Mouse (Mus musculus) embryonic stem cell, embryonic (primary cell): ENCODE measurements around the gene Olfr449.

Experiments used
- CTCF ChIA-PET, 4 experiments: fragments of 300-600 bp in 2 of 4; fragments of 350-600 bp in 2 of 4; sonication (Branson Sonifier 250); formaldehyde crosslinking; loops; one replicate each; lab custom pipeline; 2022; ENCODE audit warnings: inconsistent platforms in 2 of 4; lab: Charles Lee
- POLR2A ChIA-PET, 4 experiments: fragments of 300-600 bp in 2 of 4; fragments of 350-600 bp in 2 of 4; sonication (Branson Sonifier 250); formaldehyde crosslinking; loops; one replicate each; lab custom pipeline; 2022; ENCODE audit warnings: antibody characterized with exemption in 4 of 4, inconsistent platforms in 1 of 4; lab: Charles Lee

Olfr449 gene

GRCm38 (mm10) chr6:42834084-42834483, at the start of gene Olfr449:
Gene Olfr449 (plus strand): TSS chr6:42834384.
- ChIA-PET CTCF (no interaction called here), POLR2A (no interaction called here)

GRCm38 (mm10) chr6:42784793-42785192, 49.4 kb upstream of the Olfr449 start, which contains the start of gene Olfr452:
Gene Olfr452 (plus strand): TSS chr6:42785093.
- POLR2A ChIA-PET = no interaction called here
- CTCF ChIA-PET = interaction anchor here in 1 of 4 experiments (0.6 kb wide), 1 partner anchor 1466 kb away, joined by 5 read pairs; no protein-coding TSS in a partner anchor

GRCm38 (mm10) chr6:42790247-42790948, 43.8 kb upstream of the Olfr449 start:
- POLR2A ChIA-PET = no interaction called here
- CTCF ChIA-PET = no interaction called here

- POLR2A ChIA-PET = no interaction called here
- CTCF ChIA-PET = no interaction called here
Measured at GRCm38 (mm10) chr6:42790949-42791556, 43.1 kb upstream of the Olfr449 start.

GRCm38 (mm10) chr6:42794982-42795381, 39.2 kb upstream of the Olfr449 start:
- POLR2A ChIA-PET = no interaction called here
- CTCF ChIA-PET = interaction anchor here in 1 of 4 experiments (0.8 kb wide), 1 partner anchor 12 kb away, joined by 3 read pairs; no protein-coding TSS in a partner anchor

- CTCF ChIA-PET = no interaction called here
- POLR2A ChIA-PET = no interaction called here
Measured at GRCm38 (mm10) chr6:42811639-42812038, 22.5 kb upstream of the Olfr449 start, which contains the start of gene Olfr450. Gene Olfr450 (plus strand): TSS chr6:42811939.

- CTCF ChIA-PET = interaction anchor here (0.5 to 1.4 kb wide), 20 partner anchors 9 to 1610 kb away, joined by 3 to 7 read pairs (median 3); partner anchors contain the start of gene Tcaf2 (in 1 of the 4)
- POLR2A ChIA-PET = interaction anchor here in 2 of 4 experiments (0.6 to 0.7 kb wide), 2 partner anchors 457 to 631 kb away, joined by 3 to 4 read pairs; no protein-coding TSS in a partner anchor
Measured at GRCm38 (mm10) chr6:42860222-42860819, 26.1 kb downstream of the Olfr449 start.

- CTCF ChIA-PET = interaction anchor here in 1 of 4 experiments (1.5 kb wide), 1 partner anchor 10 kb away, joined by 6 read pairs; no protein-coding TSS in a partner anchor
- POLR2A ChIA-PET = no interaction called here
Measured at GRCm38 (mm10) chr6:42869695-42870094, 35.5 kb downstream of the Olfr449 start.

- CTCF ChIA-PET = no interaction called here
- POLR2A ChIA-PET = no interaction called here
Measured at GRCm38 (mm10) chr6:42876323-42876722, 42.1 kb downstream of the Olfr449 start.
